Mouse (Mus musculus) regulatory T cell (primary cell): ENCODE results near the gene Atrnl1.

ENCODE experiments used
- in situ Hi-C: fragments of 300-600 bp; cut with MboI, MseI; formaldehyde crosslinking; loops from one replicate; pipeline ENCODE4 v1.15.1; 2025; ENCODE audit warnings: high pct_unique_total_duplicates

The Atrnl1 gene

GRCm38 (mm10) chr19:58180773-58181172 lies 569.9 kb downstream of the Atrnl1 start:
- in situ Hi-C loops: no loop called here
